Mouse (Mus musculus) retina, embryonic 14.5 days (tissue): ENCODE data around the gene Gm9049.
"Not testable (repeated sequence)": the region's sequence is repeated elsewhere in the genome, so short reads cannot be mapped to it uniquely, and the experiment has no call there.

Experiments used
- DNase-seq: peaks from one replicate; pipeline ENCODE4 v3.0.0-alpha.2; 2015; ENCODE audit warnings: low spot score

Gm9049 gene

GRCm38 (mm10) chr10:118354005-118354404 is at the start of gene Gm9049:
Gm9049 (minus strand) TSS chr10:118354105.
- DNase-seq: not testable (repeated sequence)

DNA sequence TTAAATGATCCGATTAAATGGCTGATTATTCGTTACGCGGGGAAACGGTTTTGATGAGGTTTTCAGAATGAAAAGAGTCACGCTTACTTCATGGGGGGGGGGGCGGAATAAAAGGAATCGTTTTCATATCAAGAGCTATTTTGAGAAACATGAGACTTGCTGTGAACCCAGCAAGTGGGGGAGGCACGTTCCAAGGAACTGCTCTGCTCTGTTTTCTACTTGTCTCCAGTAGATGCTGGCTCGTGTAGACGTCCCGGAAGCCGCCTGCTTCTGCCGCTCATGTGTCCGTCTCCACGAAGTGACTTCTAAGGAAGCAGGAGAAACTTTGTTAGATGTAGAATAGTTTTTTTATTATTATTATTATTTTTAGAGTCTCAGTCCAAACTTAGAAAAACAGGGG is 46.0 kb upstream of the Gm9049 start:
- no peak for DNase-seq

GRCm38 (mm10) chr10:118370443-118370842 is 16.5 kb upstream of the Gm9049 start:
- peak; percentile 95 for DNase-seq

DNA sequence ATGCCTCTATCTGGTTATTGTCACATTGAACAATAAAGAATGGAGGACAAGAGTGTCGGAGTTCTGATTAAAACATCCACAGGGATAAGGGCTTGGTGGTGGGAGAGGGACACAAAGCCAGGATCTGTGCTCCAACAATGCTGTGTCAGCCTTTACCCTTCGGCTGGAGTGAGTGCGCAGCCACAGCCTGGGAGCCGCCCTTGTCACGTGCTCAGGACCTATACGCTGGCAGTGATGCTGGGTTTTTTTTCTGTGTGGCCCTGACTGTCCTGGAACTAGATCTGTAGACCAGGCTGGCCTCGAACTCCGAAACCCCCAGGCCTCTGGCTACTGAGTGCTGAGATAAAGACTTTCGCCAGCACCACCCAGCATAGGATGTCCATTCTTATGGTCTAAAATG is 15.6 kb upstream of the Gm9049 start:
- DNase-seq: no peak

- not testable (repeated sequence) for DNase-seq
Measured at GRCm38 (mm10) chr10:118348579-118348978, 5.3 kb downstream of the Gm9049 start, which contains the start of gene Gm9048. Gm9048 (minus strand) TSS chr10:118348679.

GRCm38 (mm10) chr10:118343155-118343554 is 10.8 kb downstream of the Gm9049 start, which contains the start of gene Gm9046:
Gm9046 (minus strand) TSS chr10:118343255.
- DNase-seq: not testable (repeated sequence)

- DNase-seq: not testable (repeated sequence)
Measured at GRCm38 (mm10) chr10:118337731-118338130, 16.2 kb downstream of the Gm9049 start, which contains the start of gene Gm9045. Gm9045 (minus strand) TSS chr10:118337831.

- not testable (repeated sequence) for DNase-seq
Measured at GRCm38 (mm10) chr10:118332308-118332707, 21.6 kb downstream of the Gm9049 start, which contains the start of gene Gm9044. Gm9044 (minus strand) TSS chr10:118332408.

GRCm38 (mm10) chr10:118326869-118327268 is 27.0 kb downstream of the Gm9049 start, which contains the start of gene Gm9040:
Gm9040 (minus strand) TSS chr10:118326969.
- not testable (repeated sequence) for DNase-seq

DNA sequence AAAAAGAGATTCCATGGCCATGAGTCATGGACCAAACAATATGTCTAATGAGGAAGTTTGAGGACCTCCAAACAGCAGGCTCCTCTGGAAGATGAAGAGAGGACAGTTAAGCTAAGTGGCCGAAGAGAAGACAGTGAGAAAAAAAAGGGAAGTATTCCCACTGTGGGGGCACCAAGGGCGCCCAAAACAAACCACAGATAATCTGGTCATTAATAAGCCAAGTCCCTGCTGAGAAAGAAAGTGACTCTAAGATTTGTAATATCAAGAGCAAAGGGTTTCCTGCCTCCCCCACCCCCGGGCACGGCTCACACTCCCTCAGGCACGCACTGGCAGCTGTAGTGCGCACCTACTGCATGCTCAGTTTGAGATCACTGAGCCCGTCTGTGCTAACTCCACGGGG is 34.9 kb downstream of the Gm9049 start:
- DNase-seq: no peak

DNA sequence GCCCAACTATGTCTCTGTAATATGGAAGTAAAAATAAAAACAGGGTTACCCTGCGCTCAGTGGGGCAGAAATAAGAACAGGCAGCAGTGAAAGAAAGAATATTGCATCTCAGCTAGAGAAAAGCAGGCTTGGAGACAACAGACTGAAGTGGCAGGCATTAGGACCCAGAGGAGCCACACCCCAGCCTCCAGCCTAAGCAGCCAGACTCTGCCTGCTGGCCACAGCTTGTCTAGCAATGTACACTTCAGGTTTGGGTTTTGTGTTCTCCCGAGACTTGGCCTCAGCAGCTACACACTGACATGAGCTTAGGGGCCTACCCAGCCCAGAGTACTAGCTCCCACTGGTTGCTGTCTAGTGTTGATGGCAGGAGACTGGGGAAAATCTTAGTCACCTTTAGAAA is 51.8 kb downstream of the Gm9049 start:
- DNase-seq: not testable (repeated sequence)
